Mouse (Mus musculus) neural tube, embryonic 14.5 days (tissue): ENCODE measurements around the gene 2900026A02Rik. TPM values are rescaled to one million over a fixed set of nuclear protein-coding genes. Genes with fewer than 3 reads are reported as not detected.

Source experiments
- ATAC-seq: fragments of 200-750 bp; cut with Nextera tagmentation; 2 replicates; pipeline ENCODE4 v1.8.0; 2017; ENCODE audit warnings: low read depth, mild to moderate bottlenecking, moderate TSS enrichment, moderate library complexity
- H3K27ac ChIP-seq: fragments of 300-500 bp; sonication (generic); 2 replicates; pipeline ENCODE4 v1.5.1; 2014; ENCODE audit warnings: low read depth, mild to moderate bottlenecking, control low read depth, low read length, moderate library complexity, mixed read lengths
- H3K27me3 ChIP-seq: fragments of 300-500 bp; sonication (generic); 2 replicates; pipeline ENCODE4 v1.6.1; 2014; ENCODE audit warnings: low read length; ENCODE audit not compliant: control insufficient read depth, insufficient read depth
- H3K36me3 ChIP-seq: fragments of 300-500 bp; sonication (generic); 2 replicates; pipeline ENCODE4 v1.6.1; 2014; ENCODE audit warnings: low read length, mixed read lengths; ENCODE audit not compliant: control insufficient read depth, insufficient read depth
- H3K4me1 ChIP-seq: fragments of 300-500 bp; sonication (generic); 2 replicates; pipeline ENCODE4 v1.6.1; 2014; ENCODE audit warnings: low read length; ENCODE audit not compliant: control insufficient read depth, insufficient read depth
- H3K4me2 ChIP-seq: fragments of 300-500 bp; sonication (generic); 2 replicates; pipeline ENCODE4 v1.6.1; 2014; ENCODE audit warnings: mild to moderate bottlenecking, low read depth, low read length, control low read depth
- H3K4me3 ChIP-seq: fragments of 300-500 bp; sonication (generic); 2 replicates; pipeline ENCODE4 v1.5.1; 2014; ENCODE audit warnings: low read depth, low read length, control low read depth, mixed read lengths
- H3K9ac ChIP-seq: fragments of 300-500 bp; sonication (generic); replicated peaks from 2 replicates; pipeline ENCODE4 v1.6.1; 2014; ENCODE audit warnings: low read depth, mild to moderate bottlenecking, control low read depth, low read length, mixed read lengths
- H3K9me3 ChIP-seq: fragments of 300-500 bp; sonication (generic); 2 replicates; pipeline ENCODE4 v1.6.1; 2016; ENCODE audit warnings: low read length; ENCODE audit not compliant: control insufficient read depth
- WGBS: fragments of 180-500 bp; shearing (Covaris S2); extraction: QIAGEN DNeasy Blood & Tissue Kit; methylation state at CpG from one replicate; pipeline ENCODE4 v1.1.7; 2014; 5-methylcytosine and 5-hydroxymethylcytosine counted together
- polyA plus RNA-seq: library from polyadenylated mRNA; unstranded; fragments of >200 nt; fragmentation: Nextera tagmentation; extraction: Ambion mirVana; gene quantifications from 2 replicates; pipeline ENCODE4 v1.2.1, GENCODE M21; 2014

2900026A02Rik gene
- polyA plus RNA-seq, 1 experiment from 2014 or later: 2.1 TPM

GRCm38 (mm10) chr5:113225686-113226435, 4.8 kb upstream of the 2900026A02Rik start:
- Histone ChIP-seq H3K4me1 (peaks cover 7% of the 10 kb centered on the region), H3K36me3 (no peaks in the 10 kb centered on the region), H3K4me2 (peak overlapping the region; percentile 44), H3K27ac (peak overlapping the region; percentile 45; the same call in 1 of the 2 replicates), H3K9me3 (no peaks in the 10 kb centered on the region), H3K9ac (0 out of 2 replicates have a peak overlapping the region, but pooled peaks have one; percentile 8), H3K27me3 (0 out of 2 replicates have a peak, but pooled peaks cover 4% of the 10 kb centered on the region), H3K4me3 (peak overlapping the region; percentile 17; the same call in 1 of the 2 replicates)
- WGBS: 8% methylated on average over 25 of the region's 25 CpGs
- 0 out of 2 replicates have a peak, but pooled peaks have one; percentile 42 for ATAC-seq

GRCm38 (mm10) chr5:113225271-113225670, 4.2 kb upstream of the 2900026A02Rik start:
- Histone ChIP-seq H3K4me1 (peaks cover 11% of the 10 kb centered on the region), H3K4me2 (peak overlapping the region; percentile 44; the same call in 1 of the 2 replicates), H3K27ac (no peak overlapping the region), H3K36me3 (no peaks in the 10 kb centered on the region), H3K4me3 (no peak overlapping the region), H3K9me3 (no peaks in the 10 kb centered on the region), H3K27me3 (0 out of 2 replicates have a peak, but pooled peaks cover 6% of the 10 kb centered on the region), H3K9ac (no peak overlapping the region)
- WGBS: 5% methylated on average over 10 of the region's 10 CpGs
- ATAC-seq: no peak

GRCm38 (mm10) chr5:113223888-113224287, 2.9 kb upstream of the 2900026A02Rik start:
- no peaks in the 10 kb centered on the region for H3K9me3 ChIP-seq
- H3K27me3 ChIP-seq: 0 out of 2 replicates have a peak, but pooled peaks cover 6% of the 10 kb centered on the region
- no peak overlapping the region for H3K4me2 ChIP-seq
- H3K4me3 ChIP-seq: no peak overlapping the region
- H3K4me1 ChIP-seq: peaks cover 11% of the 10 kb centered on the region
- 62% methylated on average over 4 of the region's 4 CpGs for WGBS
- no peak overlapping the region for H3K9ac ChIP-seq
- ATAC-seq: no peak
- H3K36me3 ChIP-seq: no peaks in the 10 kb centered on the region
- H3K27ac ChIP-seq: no peak overlapping the region

- Histone ChIP-seq H3K4me3 (peak overlapping the region; percentile 54), H3K36me3 (no peaks in the 10 kb centered on the region), H3K9me3 (no peaks in the 10 kb centered on the region), H3K4me2 (peak overlapping the region; percentile 85), H3K4me1 (peaks cover 5% of the 10 kb centered on the region), H3K27ac (no peak overlapping the region), H3K27me3 (0 out of 2 replicates have a peak, but pooled peaks cover 6% of the 10 kb centered on the region), H3K9ac (peak overlapping the region; percentile 44)
- ATAC-seq: peak; percentile 54; the same call in 1 of the 2 replicates
- WGBS: 2% methylated on average over 46 of the region's 64 CpGs
Measured at GRCm38 (mm10) chr5:113220383-113221146, 471 bp downstream of the 2900026A02Rik start.

GRCm38 (mm10) chr5:113219876-113220275, 1.2 kb downstream of the 2900026A02Rik start:
- Histone ChIP-seq H3K4me2 (no peak overlapping the region), H3K9me3 (no peaks in the 10 kb centered on the region), H3K4me1 (peaks cover 5% of the 10 kb centered on the region), H3K36me3 (no peaks in the 10 kb centered on the region), H3K9ac (no peak overlapping the region), H3K4me3 (no peak overlapping the region), H3K27ac (no peak overlapping the region), H3K27me3 (0 out of 2 replicates have a peak, but pooled peaks cover 6% of the 10 kb centered on the region)
- no peak for ATAC-seq
- WGBS: 62% methylated on average over 7 of the region's 7 CpGs

GRCm38 (mm10) chr5:113219450-113219849, 1.6 kb downstream of the 2900026A02Rik start:
- Histone ChIP-seq H3K4me1 (peaks cover 5% of the 10 kb centered on the region), H3K4me3 (no peak overlapping the region), H3K9ac (no peak overlapping the region), H3K4me2 (no peak overlapping the region), H3K9me3 (no peaks in the 10 kb centered on the region), H3K36me3 (no peaks in the 10 kb centered on the region), H3K27me3 (0 out of 2 replicates have a peak, but pooled peaks cover 6% of the 10 kb centered on the region), H3K27ac (no peak overlapping the region)
- ATAC-seq: no peak
- WGBS: 83% methylated on average over 6 of the region's 6 CpGs

- no peak for ATAC-seq
- Histone ChIP-seq H3K27ac (no peak overlapping the region), H3K9ac (no peak overlapping the region), H3K27me3 (0 out of 2 replicates have a peak, but pooled peaks cover 6% of the 10 kb centered on the region), H3K9me3 (no peaks in the 10 kb centered on the region), H3K36me3 (no peaks in the 10 kb centered on the region), H3K4me1 (peaks cover 5% of the 10 kb centered on the region), H3K4me3 (no peak overlapping the region), H3K4me2 (no peak overlapping the region)
- 87% methylated on average over 17 of the region's 17 CpGs for WGBS
Measured at GRCm38 (mm10) chr5:113218617-113219235, 2.3 kb downstream of the 2900026A02Rik start.

- no peaks in the 10 kb centered on the region for H3K36me3 ChIP-seq
- no peak for ATAC-seq
- H3K9ac ChIP-seq: no peak overlapping the region
- H3K27ac ChIP-seq: no peak overlapping the region
- H3K4me3 ChIP-seq: no peak overlapping the region
- peaks cover 5% of the 10 kb centered on the region for H3K4me1 ChIP-seq
- no peak overlapping the region for H3K4me2 ChIP-seq
- 58% methylated on average over 12 of the region's 12 CpGs for WGBS
- no peaks in the 10 kb centered on the region for H3K9me3 ChIP-seq
- 0 out of 2 replicates have a peak, but pooled peaks cover 6% of the 10 kb centered on the region for H3K27me3 ChIP-seq
Measured at GRCm38 (mm10) chr5:113217076-113217475, 4.0 kb downstream of the 2900026A02Rik start.
